Comparison of ENCODE assay signal across 17 mouse cellular contexts in the genomic region with DNA sequence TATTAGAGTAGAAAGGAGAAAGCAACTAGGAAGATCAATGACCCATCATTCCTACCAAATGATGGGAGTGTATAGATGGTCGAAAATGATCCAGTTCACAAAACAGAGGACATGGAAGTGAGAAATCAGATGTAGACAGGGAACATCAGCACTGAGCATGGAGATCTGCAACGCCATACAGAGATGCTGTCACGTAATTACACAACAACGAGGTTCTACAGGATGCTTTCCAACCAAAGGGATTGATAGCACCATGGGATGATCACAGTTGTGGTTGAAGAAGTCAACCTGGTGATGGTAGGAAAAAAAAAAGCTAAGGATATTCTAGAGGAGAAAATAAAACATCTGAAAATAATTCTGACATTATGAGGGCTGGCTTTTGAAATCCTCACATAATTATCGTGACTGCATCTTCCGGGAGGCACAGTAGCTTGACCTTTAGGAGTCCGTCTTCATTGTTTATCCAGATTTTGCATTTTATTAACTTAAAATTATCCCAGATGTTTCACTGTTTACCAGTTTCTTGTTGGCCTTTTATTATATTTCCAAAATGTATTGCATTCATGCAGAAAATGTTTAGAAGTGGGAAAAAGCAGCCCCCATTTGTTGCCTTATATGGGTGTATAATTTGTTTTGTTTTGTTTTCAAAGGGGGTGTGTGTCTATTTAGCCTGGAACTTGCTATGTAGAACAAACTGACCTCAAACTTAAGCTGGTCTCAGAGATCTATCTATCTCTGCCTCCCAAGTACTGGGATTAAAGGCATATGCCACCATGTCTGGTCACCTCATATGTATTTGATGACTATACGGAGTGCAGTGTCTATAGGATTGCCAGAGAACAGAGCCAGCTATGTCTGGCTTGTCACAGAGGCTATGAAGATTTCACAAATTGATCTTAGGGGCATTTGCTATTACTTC. TPM values are rescaled to one million over a fixed set of nuclear protein-coding genes. Genes with fewer than 3 reads are reported as not detected.
"Had no signal": no experiment of that assay in that cellular context is flagged by ENCODE, and none has a peak within 500 bp of the region (broad histone marks: within the 10 kb centered on the region; RNA-seq: fewer than 3 reads in every experiment).

No protein-coding gene starts in this region.

- H3K4me2 ChIP-seq: liver, embryonic 11.5 days; liver, embryonic 13.5 days; liver, embryonic 15.5 days; midbrain, embryonic 11.5 days; midbrain, embryonic 13.5 days; midbrain, embryonic 15.5 days; neural tube, embryonic 12.5 days; stomach, embryonic 15.5 days had no signal

- DNase-seq: liver, embryonic 13.5 days; liver, postnatal 0 days; lung, postnatal 10 days; right cerebral cortex, postnatal 14 days; thymus, adult 2 months; thymus, postnatal 25 days; thymus, postnatal 4 days had no signal

- H3K4me3 ChIP-seq: liver, embryonic 13.5 days; liver, embryonic 15.5 days; megakaryocyte, embryonic 14.5 days; midbrain, embryonic 13.5 days; midbrain, embryonic 15.5 days; neural tube, embryonic 12.5 days; stomach, embryonic 15.5 days had no signal

- H3K36me3 ChIP-seq: liver, embryonic 13.5 days; liver, embryonic 15.5 days; midbrain, embryonic 13.5 days; midbrain, embryonic 15.5 days; neural tube, embryonic 12.5 days; stomach, embryonic 15.5 days had no signal

- H3K9ac ChIP-seq: liver, embryonic 13.5 days; liver, embryonic 15.5 days; liver, postnatal 0 days; midbrain, embryonic 13.5 days; midbrain, embryonic 15.5 days; neural tube, embryonic 12.5 days; stomach, embryonic 15.5 days had no signal

- H3K4me1 ChIP-seq: liver, embryonic 13.5 days; liver, embryonic 15.5 days; megakaryocyte, embryonic 14.5 days; midbrain, embryonic 13.5 days; midbrain, embryonic 15.5 days; neural tube, embryonic 12.5 days; stomach, embryonic 15.5 days had no signal

- H3K27me3 ChIP-seq: liver, embryonic 13.5 days; liver, embryonic 15.5 days; megakaryocyte, embryonic 14.5 days; midbrain, embryonic 13.5 days; midbrain, embryonic 15.5 days; neural tube, embryonic 12.5 days; stomach, embryonic 15.5 days had no signal

- ATAC-seq: liver, postnatal 0 days; midbrain, embryonic 13.5 days; midbrain, embryonic 15.5 days had no signal

- H3K27ac ChIP-seq: liver, embryonic 13.5 days; liver, embryonic 15.5 days; macrophage; midbrain, embryonic 13.5 days; midbrain, embryonic 15.5 days; neural tube, embryonic 12.5 days; stomach, embryonic 15.5 days; stomach, postnatal 0 days had no signal

- H3K9me3 ChIP-seq: liver, embryonic 15.5 days; midbrain, embryonic 13.5 days; midbrain, embryonic 15.5 days; neural tube, embryonic 12.5 days; stomach, embryonic 15.5 days had no signal

RNA-seq across cellular contexts. Expression of a gene that starts 38.5 kb away (rescaled TPM):
- polyA plus RNA-seq: liver, postnatal 0 days; macrophage had no signal
